Mouse (Mus musculus) forebrain, postnatal 0 days (tissue): Measurements from ENCODE around the gene 4932411N23Rik. TPM values are rescaled to one million over a fixed set of nuclear protein-coding genes. Genes with fewer than 3 reads are reported as not detected.
"Not testable (repeated sequence)": the region's sequence is repeated elsewhere in the genome, so short reads cannot be mapped to it uniquely, and the experiment has no call there.

Experiments used
- ATAC-seq: fragments of 200-750 bp; cut with Nextera tagmentation; 2 replicates; pipeline ENCODE4 v1.8.0; 2017; ENCODE audit warnings: mild to moderate bottlenecking, moderate library complexity
- DNase-seq: peaks from one replicate; pipeline ENCODE4 v3.0.0-alpha.2; 2015
- H3K27ac ChIP-seq: fragments of 300-500 bp; sonication (generic); 2 replicates; pipeline ENCODE4 v1.5.1; 2014; ENCODE audit warnings: low read depth, mild to moderate bottlenecking, antibody characterized with exemption, low read length, moderate library complexity, mixed read lengths
- H3K27me3 ChIP-seq: fragments of 300-500 bp; sonication (generic); 2 replicates; pipeline ENCODE4 v1.6.1; 2014; ENCODE audit warnings: mild to moderate bottlenecking, low read length, mixed read lengths; ENCODE audit not compliant: insufficient read depth
- H3K36me3 ChIP-seq: fragments of 300-500 bp; sonication (generic); 2 replicates; pipeline ENCODE4 v1.6.1; 2014; ENCODE audit warnings: mild to moderate bottlenecking, moderate library complexity; ENCODE audit not compliant: insufficient read depth
- H3K4me1 ChIP-seq: fragments of 300-500 bp; sonication (generic); 2 replicates; pipeline ENCODE4 v1.6.1; 2014; ENCODE audit warnings: antibody characterized with exemption; ENCODE audit not compliant: insufficient read depth
- H3K4me2 ChIP-seq: fragments of 300-500 bp; sonication (generic); 2 replicates; pipeline ENCODE4 v1.6.1; 2014; ENCODE audit warnings: low read depth, mild to moderate bottlenecking, moderate library complexity
- H3K4me3 ChIP-seq: fragments of 300-500 bp; sonication (generic); 2 replicates; pipeline ENCODE4 v1.5.1; 2014; ENCODE audit warnings: low read depth, low read length, mixed read lengths
- H3K9ac ChIP-seq: fragments of 300-500 bp; sonication (generic); 2 replicates; pipeline ENCODE4 v1.6.1; 2014; ENCODE audit warnings: mild to moderate bottlenecking
- H3K9me3 ChIP-seq: fragments of 300-500 bp; sonication (generic); 2 replicates; pipeline ENCODE4 v1.6.1; 2016; ENCODE audit warnings: low read length
- CTCF ChIP-seq: sonication (generic); IDR thresholded peaks from 2 replicates; pipeline ENCODE4 v1.5.1; 2016; ENCODE audit warnings: antibody characterized with exemption, control low read depth, low read depth
- WGBS: fragments of 180-500 bp; shearing (Covaris S2); extraction: QIAGEN DNeasy Blood & Tissue Kit; methylation state at CpG from one replicate; pipeline ENCODE4 v1.1.7; 2014; 5-methylcytosine and 5-hydroxymethylcytosine counted together
- polyA plus RNA-seq: library from polyadenylated mRNA; unstranded; fragments of >200 nt; fragmentation: Nextera tagmentation; extraction: Ambion mirVana; gene quantifications from 2 replicates; pipeline ENCODE4 v1.2.1, GENCODE M21; 2015
- total RNA-seq: library from RNA; depleted of rRNA; stranded (reverse); fragments of >200 nt; gene quantifications from 2 replicates; pipeline ENCODE4 v1.2.3, GENCODE M21; 2014; rRNA removed

The 4932411N23Rik gene
- total RNA-seq = not detected in 2 replicates
- not detected in 2 replicates for polyA plus RNA-seq

DNA sequence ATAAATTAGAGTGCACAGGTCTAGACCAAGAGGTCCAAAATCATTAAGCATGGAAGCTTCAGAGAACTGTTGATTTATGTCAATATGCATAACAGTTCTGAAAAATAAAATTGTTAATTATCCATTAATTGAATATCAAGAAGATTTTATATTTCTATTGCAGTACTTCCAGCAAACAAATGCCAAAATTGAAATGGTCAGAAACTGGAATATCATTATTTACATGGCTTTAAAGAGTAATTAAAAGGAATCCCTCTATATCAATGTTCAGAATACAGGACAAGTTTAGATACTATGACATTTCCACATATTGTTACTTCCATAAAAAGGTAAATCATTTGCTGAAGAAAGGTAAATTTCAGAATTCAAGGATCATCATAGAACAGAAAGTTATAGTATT is at the start of gene 4932411N23Rik:
Gene 4932411N23Rik, minus strand, starts transcription at position 101 of the 400 bp plus-strand sequence.
- Histone ChIP-seq H3K36me3 (no peaks in the 10 kb centered on the region), H3K4me3 (no peak within 1 kb of the TSS), H3K27ac (no peak within 1 kb of the TSS), H3K9me3 (no peaks in the 10 kb centered on the region), H3K4me1 (no peaks in the 10 kb centered on the region), H3K9ac (no peak within 1 kb of the TSS), H3K27me3 (no peaks in the 10 kb centered on the region), H3K4me2 (no peak within 1 kb of the TSS)
- no peak for TF ChIP-seq CTCF
- DNase-seq (no peak), ATAC-seq (no peak)

- H3K27ac ChIP-seq = no peak overlapping the region
- no peaks in the 10 kb centered on the region for H3K36me3 ChIP-seq
- H3K9ac ChIP-seq = no peak overlapping the region
- WGBS = 81% methylated on average over 5 of the region's 5 CpGs
- H3K4me3 ChIP-seq = no peak overlapping the region
- no peaks in the 10 kb centered on the region for H3K27me3 ChIP-seq
- no peak for ATAC-seq
- no peak for TF ChIP-seq CTCF
- DNase-seq = no peak
- no peak overlapping the region for H3K4me2 ChIP-seq
- H3K9me3 ChIP-seq = no peaks in the 10 kb centered on the region
- no peaks in the 10 kb centered on the region for H3K4me1 ChIP-seq
These were observed 35.8 kb downstream of the 4932411N23Rik start for GRCm38 (mm10) chrX:126779895-126780294.

DNA sequence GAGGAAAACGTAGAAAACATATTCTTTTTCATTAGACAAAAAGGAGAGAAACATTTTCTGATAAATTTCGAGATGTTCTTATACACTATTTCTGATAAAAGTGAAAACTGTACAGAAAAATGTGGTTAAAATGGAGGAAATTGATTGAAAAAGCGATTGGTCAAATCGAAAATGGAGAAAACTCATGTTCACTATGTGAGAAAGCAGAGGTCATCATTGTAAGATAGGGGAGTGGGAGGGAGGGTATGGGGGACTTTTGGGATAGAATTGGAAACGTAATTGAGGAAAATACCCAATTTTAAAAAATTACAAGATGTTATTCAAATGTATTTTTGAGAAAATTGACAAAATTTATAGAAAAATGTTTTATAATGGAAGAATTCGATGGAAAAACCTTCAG is 38.0 kb downstream of the 4932411N23Rik start:
- H3K9ac ChIP-seq, H3K4me1 ChIP-seq, H3K27me3 ChIP-seq, H3K27ac ChIP-seq, H3K4me3 ChIP-seq, DNase-seq, H3K9me3 ChIP-seq, ATAC-seq, H3K36me3 ChIP-seq, H3K4me2 ChIP-seq: not testable (repeated sequence)
- WGBS = 82% methylated on average over 5 of the region's 6 CpGs

DNA sequence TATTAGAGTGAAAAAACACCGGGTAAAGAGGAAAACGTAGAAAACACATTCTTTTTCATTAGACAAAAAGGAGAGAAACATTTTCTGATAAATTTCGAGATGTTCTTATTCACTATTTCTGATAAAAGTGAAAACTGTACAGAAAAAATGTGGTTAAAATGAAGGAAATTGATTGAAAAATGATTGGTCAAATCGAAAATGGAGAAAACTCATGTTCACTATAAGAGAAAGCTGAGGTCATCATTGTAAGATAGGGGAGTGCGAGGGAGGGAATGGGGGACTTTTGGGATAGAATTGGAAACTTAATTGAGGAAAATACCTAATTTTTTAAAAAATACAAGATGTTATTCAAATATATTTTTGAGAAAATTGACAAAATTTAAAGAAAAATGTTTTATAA is 40.8 kb downstream of the 4932411N23Rik start:
- not testable (repeated sequence) for H3K9ac ChIP-seq, H3K4me2 ChIP-seq, H3K27ac ChIP-seq, H3K27me3 ChIP-seq, ATAC-seq, DNase-seq, H3K4me3 ChIP-seq, H3K9me3 ChIP-seq, H3K36me3 ChIP-seq, H3K4me1 ChIP-seq
- 85% methylated on average over 5 of the region's 5 CpGs for WGBS

DNA sequence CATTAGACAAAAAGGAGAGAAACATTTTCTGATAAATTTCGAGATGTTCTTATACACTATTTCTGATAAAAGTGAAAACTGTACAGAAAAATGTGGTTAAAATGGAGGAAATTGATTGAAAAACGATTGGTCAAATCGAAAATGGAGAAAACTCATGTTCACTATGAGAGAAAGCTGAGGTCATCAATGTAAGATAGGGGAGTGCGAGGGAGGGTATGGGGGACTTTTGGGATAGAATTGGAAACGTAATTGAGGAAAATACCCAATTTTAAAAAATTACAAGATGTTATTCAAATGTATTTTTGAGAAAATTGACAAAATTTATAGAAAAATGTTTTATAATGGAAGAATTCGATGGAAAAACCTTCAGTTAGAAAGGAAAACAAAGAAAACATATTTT is 42.2 kb downstream of the 4932411N23Rik start:
- DNase-seq, ATAC-seq, H3K4me1 ChIP-seq, H3K4me3 ChIP-seq, H3K9ac ChIP-seq, H3K27ac ChIP-seq, H3K36me3 ChIP-seq, H3K27me3 ChIP-seq, H3K4me2 ChIP-seq, H3K9me3 ChIP-seq: not testable (repeated sequence)
- 80% methylated on average over 5 of the region's 6 CpGs for WGBS

Other genes starting within 250 kb of the 4932411N23Rik start
- gene Gm382, start 224.1 kb upstream of the 4932411N23Rik start, total RNA-seq = not detected in 2 replicates
- not detected in 2 replicates for gene Gm382, start 224.1 kb upstream of the 4932411N23Rik start, polyA plus RNA-seq